Mouse (Mus musculus) liver, adult 2 months (tissue): ENCODE data around the gene Mafg.

ENCODE experiments used
- CTCF ChIP-seq: fragments of 200-500 bp; IDR thresholded peaks from 2 replicates; pipeline ENCODE4 v1.5.1; 2011; ENCODE audit warnings: low read depth, low read length, control low read depth
- POLR2A ChIP-seq: fragments of 200-500 bp; IDR thresholded peaks from 2 replicates; pipeline ENCODE4 v1.6.1; 2011; ENCODE audit warnings: low read length, control low read depth; ENCODE audit not compliant: insufficient read depth; ENCODE audit errors: extremely low read depth

DNA sequence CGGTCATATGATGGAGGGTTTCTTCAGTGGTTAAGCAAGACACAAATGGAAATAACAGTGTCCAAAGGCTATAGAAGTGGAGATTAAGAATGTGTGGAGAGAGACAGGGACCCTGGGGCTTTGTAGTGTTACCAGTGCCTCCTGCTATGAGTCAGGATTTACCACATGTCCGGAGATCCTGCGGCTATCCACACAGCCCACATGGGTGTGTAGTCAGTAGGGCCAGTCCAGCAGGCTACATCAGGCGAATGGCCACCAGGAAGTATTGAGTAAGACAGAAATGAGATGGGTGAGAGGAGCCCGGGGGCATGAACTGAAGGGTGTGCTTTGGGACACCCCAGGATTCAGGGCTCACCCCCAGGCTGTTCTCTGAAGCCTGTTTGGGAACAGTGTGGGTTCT, 49.3 kb upstream of the Mafg start:
- TF ChIP-seq POLR2A (no peak), CTCF (no peak)
